Mouse (Mus musculus): ENCODE measurements around the gene Ptcra.
A peak's percentile ranks its signal among the peaks of the same experiment; 100 is the strongest.
"Not testable (repeated sequence)": the region's sequence is repeated elsewhere in the genome, so short reads cannot be mapped to it uniquely, and the experiment has no call there.

Gene Ptcra

GRCm38 (mm10) chr17:46763544-46763943 is at the start of gene Ptcra:
Ptcra (minus strand) TSS chr17:46763712.
- DNase-seq (ENCODE audit: extremely low spot score, low spot score): no peak

GRCm38 (mm10) chr17:46812442-46812841 is 48.9 kb upstream of the Ptcra start:
- no peak for DNase-seq (ENCODE audit: extremely low spot score, low spot score)

- DNase-seq (ENCODE audit: extremely low spot score, low spot score): no peak
Observed at GRCm38 (mm10) chr17:46810672-46811071, 47.2 kb upstream of the Ptcra start.

GRCm38 (mm10) chr17:46809131-46809830 is 45.8 kb upstream of the Ptcra start:
- DNase-seq (ENCODE audit: extremely low spot score, low spot score): no peak

DNA sequence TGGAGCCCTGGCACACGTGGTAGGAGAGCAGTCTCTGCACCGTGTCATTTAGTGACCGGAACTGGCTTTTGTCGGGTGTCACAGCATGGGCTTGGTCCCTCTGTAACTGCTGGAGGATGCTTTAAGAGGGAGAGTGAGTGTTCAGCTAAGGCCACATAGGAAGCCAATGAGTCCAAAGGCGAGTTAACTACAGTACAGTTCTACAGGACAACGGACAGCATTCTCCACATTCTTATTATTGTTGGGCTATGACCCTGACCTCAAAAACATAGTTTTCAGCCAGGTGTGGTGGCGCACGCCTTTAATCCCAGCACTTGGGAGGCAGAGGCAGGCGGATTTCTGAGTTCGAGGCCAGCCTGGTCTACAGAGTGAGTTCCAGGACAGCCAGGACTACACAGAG is 44.9 kb upstream of the Ptcra start:
- no peak for DNase-seq (ENCODE audit: extremely low spot score, low spot score)

DNA sequence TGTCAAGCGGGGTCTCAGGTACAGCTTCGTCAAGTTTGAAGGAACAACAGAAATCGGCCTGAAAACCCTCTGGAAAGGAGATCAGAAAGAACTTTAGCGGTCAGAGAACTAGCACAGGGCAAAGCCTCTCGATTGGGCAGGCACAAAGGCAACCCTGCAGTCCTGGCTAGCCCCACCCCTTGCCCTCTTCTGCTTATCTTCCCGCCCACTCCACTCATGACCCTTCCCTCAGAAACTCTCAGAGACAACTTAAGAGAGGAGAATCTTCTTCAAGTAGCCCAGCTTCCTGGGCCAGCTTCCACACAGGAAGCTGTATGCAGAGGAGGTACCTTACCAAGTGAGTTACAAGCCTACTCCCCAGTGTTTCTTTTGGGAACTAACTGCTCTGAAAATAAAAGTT is 38.2 kb upstream of the Ptcra start:
- DNase-seq (ENCODE audit: extremely low spot score, low spot score): no peak

- no peak for DNase-seq (ENCODE audit: extremely low spot score, low spot score)
Observed at GRCm38 (mm10) chr17:46799680-46800079, 36.2 kb upstream of the Ptcra start.

GRCm38 (mm10) chr17:46797386-46797785 is 33.9 kb upstream of the Ptcra start:
- no peak for DNase-seq (ENCODE audit: extremely low spot score, low spot score)

- DNase-seq (ENCODE audit: extremely low spot score, low spot score): no peak
Observed at GRCm38 (mm10) chr17:46796743-46797142, 33.2 kb upstream of the Ptcra start.

- no peak for DNase-seq (ENCODE audit: extremely low spot score, low spot score)
Observed at GRCm38 (mm10) chr17:46792963-46793362, 29.5 kb upstream of the Ptcra start.

DNA sequence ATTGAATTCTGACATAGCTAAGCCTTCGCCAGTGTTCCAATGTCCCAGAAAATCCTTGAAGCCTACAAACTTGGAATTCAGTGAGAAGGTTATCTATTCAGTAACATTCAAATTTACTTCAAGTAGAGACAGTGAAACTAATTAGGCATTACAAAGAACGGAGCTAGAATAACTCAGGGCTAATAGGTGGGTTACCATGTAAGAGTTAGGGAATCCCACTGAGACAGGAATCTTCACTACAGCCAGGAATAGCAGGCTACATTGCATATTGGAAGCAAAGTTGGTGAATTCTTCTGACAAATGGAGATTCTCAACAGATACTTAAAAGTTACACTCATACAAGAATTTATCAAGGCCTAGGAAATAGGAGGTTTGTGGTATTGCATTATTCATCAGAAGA is 24.5 kb upstream of the Ptcra start:
- DNase-seq (ENCODE audit: extremely low spot score, low spot score): not testable (repeated sequence)

- no peak for DNase-seq (ENCODE audit: extremely low spot score, low spot score)
Observed at GRCm38 (mm10) chr17:46786952-46787351, 23.4 kb upstream of the Ptcra start.

GRCm38 (mm10) chr17:46783222-46783565 is 19.7 kb upstream of the Ptcra start:
- DNase-seq (ENCODE audit: extremely low spot score, low spot score): no peak

DNA sequence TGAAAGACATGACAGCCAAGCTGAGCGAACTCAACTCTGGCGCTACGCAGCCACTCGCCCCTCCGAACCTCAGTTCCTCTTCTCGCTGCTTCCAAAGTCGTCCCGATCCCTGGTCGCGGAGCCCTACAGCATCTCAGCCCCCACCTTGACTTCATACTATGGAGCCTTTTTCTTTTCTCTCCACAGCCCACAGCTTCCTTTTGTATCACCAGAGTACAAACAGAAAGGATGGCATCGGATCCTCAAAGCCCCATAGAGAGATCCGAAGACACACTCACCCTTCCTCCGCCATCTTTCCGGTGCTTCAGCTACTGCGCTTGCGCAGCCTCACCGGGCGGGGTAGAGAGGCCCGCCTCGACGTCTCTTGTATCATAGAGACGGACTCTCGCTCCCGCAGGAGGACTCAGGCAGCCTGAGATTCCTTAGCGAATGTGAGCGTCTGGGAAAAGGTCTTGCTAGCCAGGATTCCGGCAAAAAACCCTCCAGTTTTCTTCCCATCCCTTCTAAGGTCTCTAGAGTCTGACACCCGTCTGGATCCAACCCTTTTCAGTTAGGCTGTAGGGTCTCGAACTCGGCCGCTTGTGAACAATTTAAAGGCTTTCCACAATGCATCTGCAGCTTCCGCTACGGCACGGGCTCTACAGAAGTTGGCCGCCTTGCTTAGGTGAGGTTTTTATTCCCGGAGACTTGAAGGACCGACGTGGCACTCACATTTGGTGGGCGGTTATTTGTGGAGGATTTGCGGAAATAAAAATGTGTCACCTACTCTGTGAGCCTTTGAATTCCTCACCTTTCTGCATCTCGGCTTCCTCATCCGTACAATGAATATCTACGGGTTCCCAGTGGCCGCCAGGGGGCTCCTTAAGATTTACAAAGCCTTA is 19.1 kb upstream of the Ptcra start, which contains the start of gene Rpl7l1:
Rpl7l1 (minus strand) TSS at position 332 of the 881 bp plus-strand sequence.
- DNase-seq (ENCODE audit: extremely low spot score, low spot score): peak; percentile 92

- DNase-seq (ENCODE audit: extremely low spot score, low spot score): no peak
Observed at GRCm38 (mm10) chr17:46781876-46782275, 18.4 kb upstream of the Ptcra start.

DNA sequence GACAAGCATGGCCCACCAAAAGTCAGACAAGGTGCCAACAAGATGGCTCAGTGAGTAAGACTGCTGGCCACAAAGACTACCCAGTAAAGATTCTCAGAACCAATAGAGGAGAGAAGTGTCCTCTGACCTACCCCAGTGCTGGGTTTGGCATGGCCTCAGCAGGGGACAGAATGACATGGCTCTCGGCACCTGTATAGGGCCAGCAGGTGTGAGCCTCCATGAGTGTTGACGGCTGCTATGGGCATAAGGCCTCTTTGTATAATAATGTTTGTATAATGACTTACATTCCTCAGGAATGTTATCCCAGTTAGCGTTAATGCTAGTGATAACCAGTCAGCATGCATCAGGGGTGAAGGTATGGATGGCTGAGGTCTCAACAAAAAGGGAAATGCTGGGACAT is 12.6 kb upstream of the Ptcra start:
- DNase-seq (ENCODE audit: extremely low spot score, low spot score): no peak

GRCm38 (mm10) chr17:46775070-46775469 is 11.6 kb upstream of the Ptcra start:
- DNase-seq (ENCODE audit: extremely low spot score, low spot score): no peak

- peak; percentile 32 for DNase-seq (ENCODE audit: extremely low spot score, low spot score)
Observed at GRCm38 (mm10) chr17:46774131-46774472, 10.6 kb upstream of the Ptcra start.

GRCm38 (mm10) chr17:46773278-46774130 is 10.0 kb upstream of the Ptcra start:
- DNase-seq (ENCODE audit: extremely low spot score, low spot score): peak; percentile 42

DNA sequence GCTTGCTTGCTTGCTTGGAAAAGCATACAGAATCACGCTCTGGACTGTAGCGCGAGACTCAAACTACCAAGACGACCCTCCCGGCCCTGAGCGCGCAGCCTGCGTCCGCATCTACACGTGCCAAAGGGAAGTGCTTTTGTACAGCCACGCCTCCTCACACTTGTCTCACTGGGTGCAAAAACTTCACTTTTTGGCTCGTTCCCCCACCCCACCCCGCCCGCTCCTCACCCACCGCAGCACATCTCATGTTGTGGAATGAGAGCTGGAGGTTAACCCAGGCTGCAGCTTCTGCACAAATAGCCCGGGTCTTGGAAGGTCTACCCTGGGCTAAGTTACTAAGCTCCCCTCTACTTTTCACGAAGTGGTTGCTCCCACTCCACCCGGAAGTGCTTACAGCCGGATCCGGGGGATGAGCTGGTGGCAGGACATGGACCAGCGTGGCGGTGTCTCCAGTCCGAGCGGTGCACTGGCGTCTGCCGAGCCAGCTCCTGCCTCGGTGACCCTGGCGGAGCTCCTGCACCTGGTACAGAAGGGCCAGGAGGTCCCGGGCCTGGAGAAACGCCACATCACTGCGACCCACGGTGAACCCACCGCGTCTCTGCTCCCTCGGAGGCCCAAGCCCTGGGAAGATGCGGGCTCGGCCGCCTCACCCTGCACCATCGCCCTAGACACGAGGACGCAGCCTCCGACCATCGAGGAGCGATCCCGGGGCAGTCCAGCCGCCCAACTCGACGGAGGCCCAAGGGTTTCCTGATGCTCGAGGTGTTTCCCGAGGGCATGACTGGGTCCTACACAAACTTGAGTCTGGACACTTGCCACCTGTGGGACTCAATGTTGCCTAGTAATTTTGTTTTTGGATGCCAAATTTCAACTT is 9.1 kb upstream of the Ptcra start, which contains the start of gene 2310039H08Rik:
2310039H08Rik (plus strand) TSS at position 232 of the 874 bp plus-strand sequence.
- DNase-seq (ENCODE audit: extremely low spot score, low spot score): peak; percentile 93

DNA sequence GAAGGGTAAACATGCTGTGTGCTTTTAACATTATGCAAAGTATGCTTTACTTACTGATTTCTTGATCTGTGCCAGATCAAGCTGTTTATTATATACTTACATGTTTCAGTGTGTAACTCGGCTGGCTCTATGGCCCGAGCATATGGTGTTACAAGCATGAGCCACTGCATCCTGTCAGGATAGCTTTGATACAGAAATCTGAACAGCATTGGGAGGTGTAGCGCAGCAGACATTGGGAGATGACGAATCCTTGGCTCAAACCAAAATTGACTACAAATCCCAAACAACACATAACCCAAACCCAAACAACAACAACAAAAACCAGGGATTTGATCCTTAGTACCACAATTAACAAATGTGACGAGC is 8.5 kb upstream of the Ptcra start:
- DNase-seq (ENCODE audit: extremely low spot score, low spot score): no peak
